Mouse (Mus musculus) CH12.LX (cell line): ENCODE data around the gene C1ra. TPM values are rescaled to one million over a fixed set of nuclear protein-coding genes. Genes with fewer than 3 reads are reported as not detected.

ENCODE experiments used
- DNase-seq: peaks from one replicate; pipeline ENCODE4 v3.0.0-alpha.2; 2013; ENCODE audit errors: extremely low read depth
- H3K27ac ChIP-seq: 2 replicates; pipeline ENCODE4 v1.5.1; 2012; ENCODE audit warnings: low read depth, mild to moderate bottlenecking, control low read depth, moderate library complexity; ENCODE audit not compliant: insufficient read depth
- H3K27me3 ChIP-seq: replicated peaks from 2 replicates; pipeline ENCODE3; 2012; ENCODE audit warnings: inconsistent platforms
- H3K36me3 ChIP-seq, 2 experiments: replicated peaks in 1 of 2; 2 replicates each; pipeline versions ENCODE3 to v1.6.1; 2012; ENCODE audit warnings: inconsistent platforms in 1 of 2, low read length in 1 of 2, mild to moderate bottlenecking in 1 of 2, mixed read lengths in 1 of 2, moderate library complexity in 1 of 2; ENCODE audit not compliant: control insufficient read depth in 1 of 2, insufficient read depth in 1 of 2
- H3K4me1 ChIP-seq, 2 experiments: 2 replicates each; pipeline ENCODE4 v1.6.1; 2012; ENCODE audit warnings: inconsistent platforms in 1 of 2, moderate library complexity in 1 of 2; ENCODE audit not compliant: insufficient read depth in 2 of 2, control insufficient read depth in 1 of 2
- H3K4me2 ChIP-seq: 2 replicates; pipeline ENCODE4 v1.6.1; 2012; ENCODE audit warnings: low read depth, mild to moderate bottlenecking, control low read depth; ENCODE audit not compliant: poor library complexity, insufficient read depth, severe bottlenecking
- H3K4me3 ChIP-seq, 3 experiments: fragments of 150-350 bp in 1 of 3; sonication (generic) in 1 of 3; replicated peaks in 1 of 3; 2 replicates each; pipeline versions ENCODE3 to v1.5.1; 2011 to 2012; ENCODE audit warnings: low read depth in 2 of 3, low read length in 2 of 3, mild to moderate bottlenecking in 2 of 3, moderate library complexity in 2 of 3, control low read depth in 1 of 3, improper control_type of control experiment in 1 of 3, inconsistent platforms in 1 of 3, mixed read lengths in 1 of 3; ENCODE audit not compliant: poor library complexity in 1 of 3
- H3K79me2 ChIP-seq: replicated peaks from 2 replicates; pipeline ENCODE4 v1.6.1; 2012; ENCODE audit warnings: mild to moderate bottlenecking, moderate library complexity; ENCODE audit not compliant: control insufficient read depth, poor library complexity, insufficient read depth, severe bottlenecking; ENCODE audit errors: extremely low read depth
- H3K9ac ChIP-seq: 2 replicates; pipeline ENCODE4 v1.6.1; 2012; ENCODE audit warnings: low read depth, mild to moderate bottlenecking, control low read depth, moderate library complexity; ENCODE audit not compliant: insufficient read depth
- H3K9me3 ChIP-seq: replicated peaks from 2 replicates; pipeline ENCODE3; 2012; ENCODE audit warnings: low read length, inconsistent platforms, mixed read lengths
- CHD2 ChIP-seq: IDR thresholded peaks from 2 replicates; pipeline ENCODE4 v1.6.1; 2011; ENCODE audit warnings: low read length, improper control_type of control experiment
- CTCF ChIP-seq, 2 experiments: IDR thresholded peaks in 1 of 2; conservative IDR thresholded peaks in 1 of 2; 2 replicates each; pipeline ENCODE4 v1.5.1; 2011 to 2012; ENCODE audit warnings: low read depth in 2 of 2, low read length in 2 of 2, improper control_type of control experiment in 1 of 2, inconsistent platforms in 1 of 2, mild to moderate bottlenecking in 1 of 2, moderate library complexity in 1 of 2
- ELF1 ChIP-seq: IDR thresholded peaks from 2 replicates; pipeline ENCODE4 v1.6.1; 2014; ENCODE audit warnings: low read depth, mild to moderate bottlenecking, inconsistent platforms, low read length, improper control_type of control experiment
- ETS1 ChIP-seq: conservative IDR thresholded peaks from 2 replicates; pipeline ENCODE4 v1.6.1; 2012; ENCODE audit warnings: low read depth, mild to moderate bottlenecking, inconsistent platforms, low read length, improper control_type of control experiment, moderate library complexity
- GABPA ChIP-seq: IDR thresholded peaks from 2 replicates; pipeline ENCODE4 v1.6.1; 2012; ENCODE audit warnings: low read depth, low read length, improper control_type of control experiment, inconsistent platforms; ENCODE audit not compliant: insufficient replicate concordance
- IRF4 ChIP-seq: IDR thresholded peaks from 2 replicates; pipeline ENCODE4 v1.6.1; 2014; ENCODE audit warnings: low read depth, mild to moderate bottlenecking, inconsistent platforms, low read length, improper control_type of control experiment
- JUN ChIP-seq: IDR thresholded peaks from 2 replicates; pipeline ENCODE4 v1.6.1; 2011; ENCODE audit warnings: low read depth, mild to moderate bottlenecking, low read length, improper control_type of control experiment, moderate library complexity; ENCODE audit not compliant: insufficient read depth
- JUND ChIP-seq: conservative IDR thresholded peaks from 2 replicates; pipeline ENCODE4 v1.6.1; 2011; ENCODE audit warnings: low read depth, low read length, improper control_type of control experiment
- MAFK ChIP-seq: IDR thresholded peaks from 2 replicates; pipeline ENCODE4 v1.6.1; 2011; ENCODE audit warnings: low read length, improper control_type of control experiment; ENCODE audit not compliant: insufficient replicate concordance
- NELFE ChIP-seq: IDR thresholded peaks from 2 replicates; pipeline ENCODE4 v1.6.1; 2011; ENCODE audit warnings: low read depth, low read length, improper control_type of control experiment
- PAX5 ChIP-seq: IDR thresholded peaks from 2 replicates; pipeline ENCODE4 v1.6.1; 2012; ENCODE audit warnings: low read length, inconsistent platforms, mixed read lengths
- RAD21 ChIP-seq: IDR thresholded peaks from 2 replicates; pipeline ENCODE4 v1.6.1; 2011; ENCODE audit warnings: low read depth, mild to moderate bottlenecking, low read length, improper control_type of control experiment, moderate library complexity
- SIN3A ChIP-seq: IDR thresholded peaks from 2 replicates; pipeline ENCODE4 v1.6.1; 2012; ENCODE audit warnings: low read length, improper control_type of control experiment, inconsistent platforms
- TCF12 ChIP-seq: IDR thresholded peaks from 2 replicates; pipeline ENCODE4 v1.6.1; 2014; ENCODE audit warnings: low read depth, mild to moderate bottlenecking, inconsistent platforms, low read length, improper control_type of control experiment
- UBTF ChIP-seq: IDR thresholded peaks from 2 replicates; pipeline ENCODE4 v1.6.1; 2012; ENCODE audit warnings: low read depth, mild to moderate bottlenecking, inconsistent platforms, low read length, improper control_type of control experiment, moderate library complexity
- USF1 ChIP-seq: IDR thresholded peaks from 2 replicates; pipeline ENCODE4 v1.6.1; 2014; ENCODE audit warnings: low read depth, mild to moderate bottlenecking, inconsistent platforms, low read length, improper control_type of control experiment
- dilution Hi-C: fragments of 300-500 bp; cut with MboI; formaldehyde crosslinking; loops from 2 replicates; pipeline ENCODE4 v1.14.3; 2020; ENCODE audit warnings: low sequenced_read_pairs; ENCODE audit not compliant: extremely low pct_unique_long_range_greater_than_20kb, extremely low pct_ligation_motif_present
- in situ Hi-C: fragments of 300-500 bp; cut with MboI; formaldehyde crosslinking; loops from 3 replicates; pipeline ENCODE4 v1.14.3; 2019; ENCODE audit warnings: low sequenced_read_pairs, low pct_ligation_motif_present, low pct_unique_long_range_greater_than_20kb, mixed read lengths
- polyA plus RNA-seq: library from polyadenylated mRNA; unstranded; fragments of >175 nt; gene quantifications from 2 replicates; pipeline ENCODE4 v1.2.1, GENCODE M21; 2012; ENCODE audit warnings: low read depth; ENCODE audit not compliant: insufficient read length
- total RNA-seq, 2 experiments: library from RNA; depleted of rRNA; stranded (reverse); fragments of 300-350 nt in 1 of 2; fragments of >200 nt in 1 of 2; gene quantifications; 2 replicates each; pipeline ENCODE4 v1.2.3; 2012 to 2014

The C1ra gene
- total and polyA plus RNA-seq, 3 experiments: 8.4 to 21.9 (median 19.8) TPM

DNA sequence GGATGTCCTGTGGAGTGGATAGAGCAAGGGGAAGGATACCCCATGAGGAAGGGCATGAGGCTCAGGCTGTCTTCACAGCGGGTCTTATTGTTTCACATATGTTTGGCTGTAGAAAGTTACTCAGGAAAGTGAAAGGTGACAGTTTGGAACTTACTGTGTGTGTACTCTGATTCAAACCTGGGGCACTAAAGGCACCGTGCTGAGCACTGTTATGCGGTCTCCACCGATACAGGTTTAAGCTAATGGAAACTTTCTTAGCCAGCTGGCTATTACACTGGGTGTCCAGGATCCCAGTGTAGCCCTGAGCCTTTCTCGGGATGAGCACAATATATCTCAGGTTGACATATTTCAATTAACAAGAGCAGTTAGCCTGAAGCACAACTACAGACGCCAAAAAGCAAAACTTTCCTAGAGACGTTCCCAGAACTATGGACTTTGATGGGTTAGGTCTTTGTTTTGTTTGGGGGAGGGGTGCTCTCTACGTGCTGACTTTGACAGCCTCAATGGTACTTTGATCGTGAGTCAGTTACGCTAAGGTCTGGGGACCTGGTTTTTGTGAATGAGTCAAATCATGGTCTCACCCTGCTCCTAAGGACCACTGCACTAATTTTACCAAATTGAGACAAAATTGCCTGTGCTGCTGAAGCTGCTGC, 12.2 kb upstream of the C1ra start (continued):
- TF ChIP-seq TCF12: no peak

DNA sequence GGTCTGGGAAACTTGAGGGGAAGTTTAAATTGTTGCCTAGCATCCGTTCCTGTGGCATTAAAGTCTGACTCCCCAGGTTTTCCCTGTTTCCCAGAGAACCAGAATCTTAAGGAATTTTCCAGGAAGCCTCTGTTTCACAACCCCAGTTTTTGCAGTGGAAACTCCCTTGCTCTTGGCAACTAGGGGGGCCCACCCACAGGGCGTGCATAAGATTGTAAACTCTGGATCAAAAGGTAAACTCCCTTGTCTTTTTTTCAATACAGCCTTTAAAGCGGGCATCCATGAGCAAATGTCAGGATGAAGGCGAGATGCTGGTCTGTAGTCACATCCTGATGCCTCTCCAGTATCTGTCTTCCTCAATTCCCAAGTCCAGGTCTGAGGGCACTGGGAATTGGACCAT, 10.7 kb upstream of the C1ra start:
- in situ Hi-C loops: no loop called here
- TF ChIP-seq PAX5 (no peak), RAD21 (no peak), SIN3A (no peak), JUND (no peak), IRF4 (no peak), GABPA (no peak), ETS1 (no peak), UBTF (no peak), ELF1 (no peak), JUN (no peak), USF1 (no peak)
- TF ChIP-seq, all 38 proteins: peak for 0
- Histone ChIP-seq H3K4me2 (no peak overlapping the region), H3K36me3 (no peaks in the 10 kb centered on the region), H3K9me3 (no peaks in the 10 kb centered on the region), H3K4me3 (no peak overlapping the region), H3K9ac (no peak overlapping the region), H3K4me1 (peaks cover 0 to 24% of the 10 kb centered on the region in 2 experiments; a peak in 2 of 4 replicates), H3K79me2 (no peaks in the 10 kb centered on the region), H3K27ac (no peak overlapping the region), H3K27me3 (no peaks in the 10 kb centered on the region)
- dilution Hi-C loops: no loop called here
- DNase-seq: no peak

DNA sequence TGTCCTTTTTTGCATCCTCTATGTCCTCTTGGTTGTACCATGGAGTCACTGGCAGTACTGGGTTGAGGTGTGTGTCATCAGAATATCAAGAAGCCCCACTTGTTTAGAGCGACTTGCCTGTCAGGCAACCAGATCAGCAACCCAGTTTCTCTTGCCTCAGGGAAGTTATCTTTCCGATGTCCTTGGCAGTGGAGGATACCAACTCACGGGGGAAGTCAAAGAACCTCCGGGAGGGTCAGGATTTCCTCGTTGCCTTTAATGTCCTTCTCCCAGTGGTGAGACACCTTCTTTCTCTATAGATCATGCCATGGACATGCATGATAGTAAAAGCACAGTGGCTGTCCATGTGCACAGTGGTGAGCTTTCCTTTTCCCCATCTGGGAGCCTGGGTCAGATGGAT, 10.2 kb upstream of the C1ra start:
- Histone ChIP-seq H3K4me1 (peaks cover 0 to 24% of the 10 kb centered on the region in 2 experiments; a peak in 2 of 4 replicates), H3K36me3 (peaks cover 0 to 1% of the 10 kb centered on the region in 2 experiments), H3K4me2 (no peak overlapping the region), H3K4me3 (no peak overlapping the region), H3K9me3 (no peaks in the 10 kb centered on the region), H3K27me3 (no peaks in the 10 kb centered on the region), H3K27ac (no peak overlapping the region), H3K79me2 (no peaks in the 10 kb centered on the region), H3K9ac (no peak overlapping the region)
- in situ Hi-C loops: no loop called here
- TF ChIP-seq JUN: no peak
- no peak for TF ChIP-seq NELFE
- no peak for TF ChIP-seq ELF1
- no peak for TF ChIP-seq RAD21
- no peak for TF ChIP-seq CTCF (conservative IDR thresholded peaks at IDR 0.05 in 1 of 2, IDR thresholded peaks at IDR 0.05 in 1 of 2; ENCODE audit: low read depth in 2 of 2, low read length in 2 of 2)
- no peak for TF ChIP-seq TCF12
- TF ChIP-seq MAFK: no peak
- TF ChIP-seq CHD2: no peak
- DNase-seq: no peak
- dilution Hi-C loops: no loop called here
